Mouse (Mus musculus) right cerebral cortex, postnatal 4 days (tissue): Measurements from ENCODE around the gene Amz1.

Source experiments
- DNase-seq: peaks from one replicate; pipeline ENCODE4 v3.0.0-alpha.2; 2022

Amz1 gene

GRCm38 (mm10) chr5:140726062-140726839, 2.3 kb downstream of the Amz1 start:
- DNase-seq = peak; percentile 78

GRCm38 (mm10) chr5:140726946-140727740, 3.2 kb downstream of the Amz1 start:
- no peak for DNase-seq

- no peak for DNase-seq
Observed at GRCm38 (mm10) chr5:140731040-140731797, 7.3 kb downstream of the Amz1 start.

- DNase-seq = no peak
Observed at GRCm38 (mm10) chr5:140732195-140732594, 8.3 kb downstream of the Amz1 start.

GRCm38 (mm10) chr5:140733336-140733735, 9.4 kb downstream of the Amz1 start:
- no peak for DNase-seq

- no peak for DNase-seq
Observed at GRCm38 (mm10) chr5:140735297-140735696, 11.4 kb downstream of the Amz1 start.

GRCm38 (mm10) chr5:140736166-140736565, 12.2 kb downstream of the Amz1 start:
- DNase-seq = no peak

GRCm38 (mm10) chr5:140739813-140740212, 15.9 kb downstream of the Amz1 start:
- no peak for DNase-seq

- no peak for DNase-seq
Observed at GRCm38 (mm10) chr5:140741040-140741439, 17.1 kb downstream of the Amz1 start.

- no peak for DNase-seq
Observed at GRCm38 (mm10) chr5:140741877-140742276, 17.9 kb downstream of the Amz1 start.

GRCm38 (mm10) chr5:140743706-140744131, 19.8 kb downstream of the Amz1 start:
- DNase-seq = peak; percentile 58

GRCm38 (mm10) chr5:140748425-140748824, 24.5 kb downstream of the Amz1 start:
- no peak for DNase-seq

GRCm38 (mm10) chr5:140749062-140749875, 25.3 kb downstream of the Amz1 start:
- DNase-seq = peak; percentile 76

- peak; percentile 66 for DNase-seq
Observed at GRCm38 (mm10) chr5:140750925-140751324, 27.0 kb downstream of the Amz1 start.

- DNase-seq = no peak
Observed at GRCm38 (mm10) chr5:140752041-140752440, 28.1 kb downstream of the Amz1 start.

GRCm38 (mm10) chr5:140752639-140753038, 28.7 kb downstream of the Amz1 start:
- no peak for DNase-seq

- no peak for DNase-seq
Observed at GRCm38 (mm10) chr5:140753223-140753622, 29.3 kb downstream of the Amz1 start.

GRCm38 (mm10) chr5:140758864-140759263, 34.9 kb downstream of the Amz1 start:
- DNase-seq = no peak

GRCm38 (mm10) chr5:140762540-140762939, 38.6 kb downstream of the Amz1 start:
- DNase-seq = no peak

- DNase-seq = no peak
Observed at GRCm38 (mm10) chr5:140764921-140765613, 41.1 kb downstream of the Amz1 start.

- no peak for DNase-seq
Observed at GRCm38 (mm10) chr5:140766566-140766965, 42.6 kb downstream of the Amz1 start.

GRCm38 (mm10) chr5:140767704-140768141, 43.8 kb downstream of the Amz1 start:
- peak; percentile 46 for DNase-seq
